Mouse (Mus musculus) 3134 (cell line): ENCODE data around the gene Bub1.

Experiments
- DNase-seq: peaks from one replicate; pipeline ENCODE4 v3.0.0-alpha.2; 2011; ENCODE audit warnings: low spot score; ENCODE audit not compliant: insufficient read length; ENCODE audit errors: extremely low read depth

The Bub1 gene

GRCm38 (mm10) chr2:127778451-127778850 lies 53.2 kb downstream of the Bub1 start:
- DNase-seq = no peak

GRCm38 (mm10) chr2:127775013-127775412 lies 56.7 kb downstream of the Bub1 start:
- no peak for DNase-seq

DNA sequence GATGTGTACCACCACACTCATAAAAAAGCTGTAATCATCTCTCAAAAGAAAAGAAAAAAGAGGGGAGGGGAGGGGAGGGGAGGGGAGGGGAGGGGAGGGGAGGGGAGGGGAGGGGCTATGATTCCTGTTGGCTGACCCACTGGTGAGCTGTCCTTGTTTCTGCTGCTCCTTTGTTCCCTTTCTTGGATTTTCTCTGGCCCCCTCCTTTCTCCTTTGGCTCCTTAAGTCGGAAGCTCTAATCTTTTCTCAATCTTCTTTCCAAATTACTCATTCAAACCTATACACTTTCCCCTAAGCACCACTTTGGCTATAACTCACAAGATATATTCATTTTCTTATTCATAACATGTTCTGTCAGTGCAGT lies 57.1 kb downstream of the Bub1 start:
- DNase-seq = no peak

DNA sequence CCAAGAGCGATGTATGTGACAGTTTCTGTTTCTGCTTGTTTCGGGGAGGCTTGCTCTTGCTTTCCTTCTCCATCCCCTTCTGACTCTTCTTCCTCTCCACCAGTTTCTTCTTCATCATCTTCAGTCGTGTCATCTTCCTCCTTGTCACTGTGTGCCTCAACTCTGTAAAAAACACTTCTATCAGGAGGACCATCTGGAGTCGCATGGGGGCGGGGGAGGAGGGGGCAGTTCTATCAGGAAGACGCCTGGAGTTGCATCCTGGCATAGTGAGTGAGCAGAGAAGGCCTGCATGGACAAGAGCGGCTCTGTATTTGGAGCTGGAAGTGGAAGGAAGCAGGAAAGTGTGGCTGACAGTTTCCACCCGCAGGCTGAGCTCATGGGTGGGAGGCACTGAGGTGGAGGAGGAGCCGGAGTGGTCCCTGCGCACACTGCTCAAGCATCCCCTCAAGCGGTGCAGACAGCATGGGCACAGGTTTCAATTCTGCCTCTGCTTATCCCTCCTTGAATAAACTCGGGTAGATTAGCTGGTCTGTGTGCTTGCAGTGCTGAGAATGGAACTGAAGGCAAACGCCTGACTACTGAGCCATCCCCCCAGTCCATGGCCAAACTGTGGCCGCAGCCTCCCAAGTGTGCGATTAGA lies 57.6 kb downstream of the Bub1 start:
- no peak for DNase-seq

GRCm38 (mm10) chr2:127761587-127761986 lies 70.1 kb downstream of the Bub1 start:
- DNase-seq = no peak

GRCm38 (mm10) chr2:127760429-127761000 lies 71.2 kb downstream of the Bub1 start:
- DNase-seq = no peak

- no peak for DNase-seq
Observed at GRCm38 (mm10) chr2:127760014-127760413, 71.7 kb downstream of the Bub1 start.

DNA sequence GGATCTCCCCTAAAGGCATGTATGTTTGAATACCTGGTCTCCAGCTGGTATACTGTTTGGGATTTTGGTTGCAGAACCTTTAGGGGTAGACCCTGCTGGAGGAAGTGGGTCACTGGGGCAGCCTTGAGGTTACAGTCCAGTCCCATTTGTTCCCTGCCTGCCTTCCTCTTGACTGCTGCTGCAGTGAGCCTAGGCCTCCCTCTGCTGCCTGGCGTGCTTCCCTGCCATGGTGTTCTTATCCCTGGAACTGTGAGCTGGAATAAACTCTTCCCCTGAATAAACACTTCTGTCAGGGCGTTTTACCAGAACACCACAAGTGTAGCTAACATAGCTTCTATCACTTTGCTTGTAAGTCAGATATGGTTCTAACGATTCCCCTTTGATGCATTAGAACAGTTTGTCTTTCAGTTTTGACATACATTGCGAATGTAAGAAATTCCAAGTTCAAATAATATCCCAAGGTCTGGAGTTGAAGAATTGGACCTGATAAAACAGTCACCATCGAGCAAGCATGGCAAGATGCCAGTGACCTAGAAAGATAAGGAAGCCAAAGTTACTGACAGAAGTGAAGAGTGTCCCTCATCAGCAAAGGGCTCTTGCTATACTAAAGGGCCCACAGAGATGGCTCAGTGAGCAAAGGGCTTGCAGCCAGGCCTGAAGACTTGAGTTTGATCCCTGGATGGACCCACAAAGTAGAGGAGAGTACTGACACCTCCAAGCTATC lies 72.3 kb downstream of the Bub1 start:
- DNase-seq = no peak

GRCm38 (mm10) chr2:127757171-127757570 lies 74.5 kb downstream of the Bub1 start:
- no peak for DNase-seq

GRCm38 (mm10) chr2:127754113-127754512 lies 77.6 kb downstream of the Bub1 start:
- DNase-seq = no peak

DNA sequence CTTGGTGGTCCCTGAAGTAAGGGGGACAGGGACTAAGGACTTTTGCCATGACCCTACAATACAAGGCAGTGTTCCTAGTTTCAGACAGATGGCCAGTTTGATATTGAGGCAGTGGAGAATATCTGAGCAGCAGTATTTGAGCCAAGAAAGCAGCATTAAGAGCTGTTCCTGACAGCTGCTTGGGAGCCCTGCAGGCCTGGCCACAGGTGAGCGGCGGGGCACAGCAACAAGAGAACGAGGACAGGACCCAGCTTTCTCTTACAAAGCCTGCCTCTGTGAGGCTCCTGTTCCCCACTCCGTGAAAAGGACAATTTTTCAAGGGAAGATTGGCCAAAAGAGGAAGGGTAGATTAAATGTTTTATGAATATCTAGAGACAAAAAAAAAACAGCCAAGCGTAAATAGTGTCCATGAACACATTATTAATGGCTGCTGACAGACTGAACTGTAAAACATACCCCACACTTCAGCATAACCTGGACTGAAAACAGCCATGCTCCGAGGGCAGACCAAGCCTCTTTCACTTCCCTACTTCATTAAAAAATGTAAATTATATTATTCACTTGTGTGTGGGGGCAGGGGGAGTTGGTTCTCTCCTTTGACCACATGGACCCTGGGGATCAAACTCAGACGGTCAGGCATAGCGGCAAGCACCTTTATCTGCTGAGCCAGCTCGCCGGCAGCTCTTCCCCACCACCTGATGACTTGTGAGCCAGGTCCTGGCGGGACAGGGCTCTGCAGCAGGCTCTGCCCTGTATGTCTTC lies 79.6 kb downstream of the Bub1 start:
- no peak for DNase-seq
